Mouse (Mus musculus) left cerebral cortex, adult 2 months (tissue): ENCODE measurements around the gene Mageb4. TPM values are rescaled to one million over a fixed set of nuclear protein-coding genes. Genes with fewer than 3 reads are reported as not detected.
A peak's percentile ranks its signal among the peaks of the same experiment; 100 is the strongest.
"Not testable (repeated sequence)": the region's sequence is repeated elsewhere in the genome, so short reads cannot be mapped to it uniquely, and the experiment has no call there.

Source experiments
- DNase-seq, 2 experiments: peaks; one replicate each; pipeline ENCODE4 v3.0.0; 2021 to 2022; ENCODE audit warnings: low spot score in 2 of 2, mixed read lengths in 1 of 2; ENCODE audit errors: extremely low spot score in 1 of 2
- H3K27ac ChIP-seq: fragments of 200-600 bp; 2 replicates; pipeline ENCODE4 v1.8.1; 2022
- H3K4me3 ChIP-seq: fragments of 200-600 bp; 2 replicates; pipeline ENCODE4 v1.8.1; 2022
- CTCF ChIP-seq: fragments of 200-600 bp; IDR thresholded peaks from 2 replicates; pipeline ENCODE4 v1.8.1; 2022; ENCODE audit warnings: antibody characterized with exemption, mild to moderate bottlenecking, moderate library complexity
- intact Hi-C: fragments of 180-260 bp; cut with DNase I; formaldehyde crosslinking; loops from one replicate; pipeline ENCODE4 v1.15.1; 2025
- long read RNA-seq, 2 experiments: library from polyadenylated mRNA; stranded (forward); transcript quantifications; one replicate each; pipeline ENCODE4 v2.0.0; 2021; ENCODE audit warnings: borderline mapping rate in 2 of 2
- total RNA-seq, 2 experiments: library from RNA; stranded (reverse); gene quantifications; 2 replicates each; pipeline ENCODE4 v1.2.3; 2021

Mageb4 gene
- total RNA-seq = not detected
- long read RNA-seq, experiment 1 = 0 reads
- long read RNA-seq, experiment 2 = 0 reads

GRCm38 (mm10) chrX:86304993-86305392 is at the start of gene Mageb4:
Gene Mageb4 (minus strand): TSS chrX:86305093.
- intact Hi-C loops, H3K27ac ChIP-seq, DNase-seq, H3K4me3 ChIP-seq: not testable (repeated sequence)

GRCm38 (mm10) chrX:86284597-86284996 is 20.3 kb downstream of the Mageb4 start:
- H3K4me3 ChIP-seq, DNase-seq, intact Hi-C loops: not testable (repeated sequence)

GRCm38 (mm10) chrX:86245950-86246349 is 58.9 kb downstream of the Mageb4 start:
- H3K4me3 ChIP-seq, DNase-seq, H3K27ac ChIP-seq, intact Hi-C loops: not testable (repeated sequence)

More at GRCm38 (mm10) chrX:86284597-86284996, 20.3 kb downstream of the Mageb4 start:
- H3K27ac ChIP-seq = not testable (repeated sequence)

GRCm38 (mm10) chrX:86237246-86237645 is 67.6 kb downstream of the Mageb4 start:
- peak; percentile 24 for TF ChIP-seq CTCF
- Histone ChIP-seq H3K27ac (no peak overlapping the region), H3K4me3 (no peak overlapping the region)
- intact Hi-C loops = no loop called here
- DNase-seq = no peak

Other genes with a start within 250 kb of the Mageb4 start
- gene Nr0b1, start 113.3 kb downstream of the Mageb4 start, total RNA-seq = not detected